In genomic region chr15:85992125-85992495, GRCm38 (mm10) we compare ENCODE assay signal across 10 mouse cellular contexts. TPM values are rescaled to one million over a fixed set of nuclear protein-coding genes. Genes with fewer than 3 reads are reported as not detected.
A peak's percentile ranks its signal among the peaks of the same experiment; 100 is the strongest.
DNase-seq lines count a peak whose midpoint lies in the region; ATAC-seq and TF ChIP-seq lines count a peak whose summit lies in the region.
"Had no signal": no experiment of that assay in that cellular context is flagged by ENCODE, and none has a peak within 500 bp of the region (broad histone marks: within the 10 kb centered on the region; RNA-seq: fewer than 3 reads in every experiment).

No protein-coding gene starts in this region.

- no peak overlapping the region for H3K4me3 ChIP-seq in layer of hippocampus, adult 2 months
- H3K4me3 ChIP-seq in embryonic facial prominence, embryonic 15.5 days (replicated peaks), result no peak overlapping the region
- no peak overlapping the region for H3K4me3 ChIP-seq in hindbrain, embryonic 16.5 days (ENCODE audit: low read length)
- no peak overlapping the region for H3K4me3 ChIP-seq in heart, embryonic 11.5 days (ENCODE audit: low read depth, low read length)

- H3K9me3 ChIP-seq in embryonic facial prominence, embryonic 15.5 days (replicated peaks), result no peaks in the 10 kb centered on the region
- no peaks in the 10 kb centered on the region for H3K9me3 ChIP-seq in hindbrain, embryonic 16.5 days (ENCODE audit: control insufficient read depth, low read length)
- H3K9me3 ChIP-seq in heart, embryonic 11.5 days (replicated peaks; ENCODE audit: control insufficient read depth, low read length), result no peaks in the 10 kb centered on the region

- intact Hi-C loops in left cerebral cortex, postnatal 36 days (cut with DNase I), result no loop called here

- peak overlapping the region; percentile 54; the same call in 1 of the 2 replicates for H3K27ac ChIP-seq in layer of hippocampus, adult 2 months
- no peak overlapping the region for H3K27ac ChIP-seq in embryonic facial prominence, embryonic 15.5 days (replicated peaks)
- peak overlapping the region; percentile 6; the same call in 1 of the 2 replicates for H3K27ac ChIP-seq in hindbrain, embryonic 16.5 days (ENCODE audit: low read depth, low read length)
- no peak overlapping the region for H3K27ac ChIP-seq in heart, embryonic 11.5 days (ENCODE audit: low read depth, low read length)

- TF ChIP-seq CTCF in layer of hippocampus, adult 2 months (conservative IDR thresholded peaks at IDR 0.05), result no peak
- no peak for TF ChIP-seq CTCF in brain, embryonic 14.5 days (IDR thresholded peaks at IDR 0.05; ENCODE audit: borderline replicate concordance, extremely low read depth, insufficient read depth, insufficient read length)

- 0 out of 2 replicates have a peak, but pooled peaks have one; percentile 44 for ATAC-seq in embryonic facial prominence, embryonic 15.5 days (ENCODE audit: insufficient number of reproducible peaks, low FRiP score, low TSS enrichment, low read depth)
- no peak for ATAC-seq in hindbrain, embryonic 16.5 days
- ATAC-seq in heart, embryonic 11.5 days (replicated peaks; ENCODE audit: insufficient number of reproducible peaks, low FRiP score, low TSS enrichment), result no peak
- ATAC-seq: CD4-positive, CD25-positive, alpha-beta regulatory T cell, adult 4 months had no signal

- no peak for TF ChIP-seq POLR2A in brain, embryonic 14.5 days (IDR thresholded peaks at IDR 0.05; ENCODE audit: borderline replicate concordance, extremely low read depth, insufficient read depth, insufficient read length, poor library complexity, severe bottlenecking)

- no peak overlapping the region for H3K4me2 ChIP-seq in embryonic facial prominence, embryonic 15.5 days (replicated peaks)
- no peak overlapping the region for H3K4me2 ChIP-seq in hindbrain, embryonic 16.5 days (ENCODE audit: low read length)
- H3K4me2 ChIP-seq in heart, embryonic 11.5 days, result no peak overlapping the region

- peaks cover 44% of the 10 kb centered on the region for H3K4me1 ChIP-seq in embryonic facial prominence, embryonic 15.5 days
- peaks cover 30% of the 10 kb centered on the region for H3K4me1 ChIP-seq in hindbrain, embryonic 16.5 days (ENCODE audit: control insufficient read depth, insufficient read depth, low read depth, low read length)
- H3K4me1 ChIP-seq in heart, embryonic 11.5 days (ENCODE audit: control insufficient read depth, insufficient read depth, low read length), result peaks cover 11% of the 10 kb centered on the region

- no peak overlapping the region for H3K9ac ChIP-seq in embryonic facial prominence, embryonic 15.5 days
- no peak overlapping the region for H3K9ac ChIP-seq in hindbrain, embryonic 16.5 days (ENCODE audit: low read depth, low read length)
- no peak overlapping the region for H3K9ac ChIP-seq in heart, embryonic 11.5 days (ENCODE audit: low read depth, low read length)

- no peaks in the 10 kb centered on the region for H3K36me3 ChIP-seq in embryonic facial prominence, embryonic 15.5 days
- no peaks in the 10 kb centered on the region for H3K36me3 ChIP-seq in hindbrain, embryonic 16.5 days (ENCODE audit: control insufficient read depth, insufficient read depth, low read length)
- H3K36me3 ChIP-seq in heart, embryonic 11.5 days (ENCODE audit: control insufficient read depth, insufficient read depth, low read length), result no peaks in the 10 kb centered on the region

- WGBS in embryonic facial prominence, embryonic 15.5 days, result 5% methylated on average over 3 of the region's 3 CpGs
- 15% methylated on average over 3 of the region's 3 CpGs for WGBS in hindbrain, embryonic 16.5 days
- WGBS in heart, embryonic 11.5 days (ENCODE audit: insufficient replicate concordance), result 35% methylated on average over 3 of the region's 3 CpGs

- no peak for DNase-seq in layer of hippocampus, adult 2 months (ENCODE audit: low spot score in 2 of 2)
- no peak for DNase-seq in layer of hippocampus, postnatal 14 days (ENCODE audit: low spot score in 2 of 2)
- peak; percentile 89 for DNase-seq in brain, embryonic 14.5 days (ENCODE audit: low read depth)
- no peak for DNase-seq in left cerebral cortex, postnatal 36 days (ENCODE audit: low spot score in 2 of 2)
- DNase-seq in urinary bladder, postnatal 14 days (ENCODE audit: low spot score), result no peak

- no peaks in the 10 kb centered on the region for H3K27me3 ChIP-seq in embryonic facial prominence, embryonic 15.5 days
- no peaks in the 10 kb centered on the region for H3K27me3 ChIP-seq in hindbrain, embryonic 16.5 days (replicated peaks; ENCODE audit: control insufficient read depth, insufficient read depth, low read length)
- 0 out of 2 replicates have a peak, but pooled peaks cover 2% of the 10 kb centered on the region for H3K27me3 ChIP-seq in heart, embryonic 11.5 days (ENCODE audit: control insufficient read depth, insufficient read depth, low read length)
- H3K27me3 ChIP-seq: Patski had no signal

RNA-seq across cellular contexts. Expression of gene Celsr1, which starts 41.5 kb away (rescaled TPM):
- total RNA-seq in layer of hippocampus, adult 2 months (2021), result 1 to 10 TPM; 5.5 to 5.8 TPM
- 1 to 10 TPM; 5.5 to 5.8 TPM for total RNA-seq in layer of hippocampus, postnatal 14 days (2021)
- 17.6 and 21.3 TPM in 2 replicates for polyA plus RNA-seq in brain, embryonic 14.5 days (2012; rRNA removed)
- polyA plus RNA-seq in embryonic facial prominence, embryonic 15.5 days (2015; fragmentation: Nextera tagmentation; extraction: Ambion mirVana), result 4.2 and 5.1 TPM in 2 replicates
- 0.76 and 1.2 TPM in 2 replicates for polyA plus RNA-seq in hindbrain, embryonic 16.5 days (2015; fragmentation: Nextera tagmentation; extraction: Ambion mirVana)
- 2.1 and 2.2 TPM in 2 replicates for polyA plus RNA-seq in heart, embryonic 11.5 days (2014; fragmentation: Nextera tagmentation; extraction: Ambion mirVana)
- total RNA-seq in left cerebral cortex, postnatal 36 days (2021), result 1 to 10 TPM; 3.4 to 4.3 TPM

Comparison
In these comparisons a context has a peak if more than half of its experiments do, and no peak if none do; other contexts are left out.
1. H3K27ac ChIP-seq: peak in layer of hippocampus, adult 2 months (single experiment) and hindbrain, embryonic 16.5 days (single experiment); none in embryonic facial prominence, embryonic 15.5 days (single experiment) and heart, embryonic 11.5 days (single experiment).